Mouse (Mus musculus): ENCODE measurements around the gene Cd37.

DNA sequence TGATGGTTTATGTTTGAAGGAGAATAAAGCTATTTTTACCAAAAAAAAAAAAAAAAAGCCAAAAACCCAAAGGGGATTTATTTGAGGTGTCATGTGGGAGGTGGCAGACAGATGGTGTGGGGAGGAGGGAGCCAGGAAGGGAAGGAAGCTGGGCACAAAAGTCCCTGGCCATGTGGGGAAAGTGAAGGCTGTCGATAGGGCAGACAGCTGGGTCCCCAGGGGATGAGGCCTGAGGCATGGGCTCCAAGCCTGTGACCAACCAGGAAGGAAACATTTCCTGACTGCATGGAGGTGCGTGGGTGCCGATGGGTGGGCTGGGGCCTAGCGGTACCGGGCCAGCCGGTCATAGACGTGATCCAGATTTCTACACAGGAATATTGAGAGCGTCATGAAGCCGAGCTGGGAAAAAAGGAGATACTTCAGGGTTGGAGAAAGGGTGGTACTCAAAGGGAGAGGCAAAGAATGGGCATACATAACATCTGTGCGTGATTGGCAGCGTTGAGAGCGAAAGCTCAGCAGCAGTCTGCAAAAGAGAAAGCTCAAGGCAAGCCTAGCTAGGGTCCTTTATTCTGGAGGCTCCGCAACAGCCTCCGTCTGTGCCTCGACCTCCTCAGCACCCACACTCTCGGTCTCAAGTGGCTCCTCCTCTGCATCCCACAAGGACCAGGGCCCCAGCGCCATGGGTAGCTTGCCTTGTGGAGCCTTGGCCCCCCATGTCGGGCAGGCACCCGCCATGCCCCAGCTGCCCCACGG is 5.2 kb downstream of the Cd37 start:
- TF ChIP-seq CTCF (IDR thresholded peaks at IDR 0.05; ENCODE audit: low read depth, low read length) = no peak
- no peak for TF ChIP-seq POLR2A (IDR thresholded peaks at IDR 0.05; ENCODE audit: borderline replicate concordance, low read depth, low read length)

All from bone marrow macrophage, adult 2 months (primary cell).